Comparison of ENCODE assay signal across 25 mouse cellular contexts in the genomic region with DNA sequence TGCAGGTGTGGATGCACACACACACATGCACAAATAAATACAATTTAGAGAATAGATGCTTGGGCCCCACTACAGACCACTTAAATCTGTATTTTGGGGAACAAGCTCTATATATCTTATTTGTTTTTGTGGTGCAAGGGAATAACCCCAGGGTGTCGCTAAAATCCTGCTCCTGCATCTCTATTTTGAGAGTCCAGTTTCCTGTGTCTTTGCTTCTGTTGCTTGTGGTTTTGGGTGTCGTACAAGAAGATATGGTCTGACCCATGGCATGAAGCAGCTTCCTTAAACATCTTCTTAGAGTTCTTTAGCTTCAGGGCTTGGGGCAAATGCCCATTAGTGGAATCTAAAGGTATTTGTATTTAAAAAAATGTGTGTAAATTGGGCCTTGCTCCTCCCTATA. TPM values are rescaled to one million over a fixed set of nuclear protein-coding genes. Genes with fewer than 3 reads are reported as not detected.
DNase-seq lines count a peak whose midpoint lies in the region; ATAC-seq lines count a peak whose summit lies in the region.
"Had no signal": no experiment of that assay in that cellular context is flagged by ENCODE, and none has a peak within 500 bp of the region (broad histone marks: within the 10 kb centered on the region; RNA-seq: fewer than 3 reads in every experiment).

No protein-coding gene starts in this region.

- 90% methylated on average over 2 of the region's 2 CpGs for WGBS in forebrain, embryonic 14.5 days

- H3K4me1 ChIP-seq in forebrain, embryonic 14.5 days (ENCODE audit: control insufficient read depth, insufficient read depth, low read length) = no peaks in the 10 kb centered on the region
- H3K4me1 ChIP-seq: embryonic facial prominence, embryonic 15.5 days; neural tube, embryonic 15.5 days had no signal

- H3K27me3 ChIP-seq in forebrain, embryonic 14.5 days (replicated peaks; ENCODE audit: control insufficient read depth, insufficient read depth, low read length) = no peaks in the 10 kb centered on the region
- H3K27me3 ChIP-seq: embryonic facial prominence, embryonic 15.5 days; liver, embryonic 12.5 days; neural tube, embryonic 15.5 days; Patski had no signal

- DNase-seq in layer of hippocampus, adult 9-11 months = peak; percentile 31
- DNase-seq in layer of hippocampus, adult 9-10 months (ENCODE audit: low spot score) = no peak
- peak; percentile 41 to 46 for DNase-seq in B cell, adult 2 months
- no peak for DNase-seq in forebrain, embryonic 14.5 days (ENCODE audit: low spot score)
- no peak for DNase-seq in ovary, postnatal 14 days (ENCODE audit: low spot score)
- no peak for DNase-seq in testis, postnatal 10 days (ENCODE audit: low spot score)
- DNase-seq: adrenal gland, adult 8-10 months; cerebellum, adult 11 months; cerebellum, postnatal 14 days; gastrocnemius, postnatal 10 days; heart, adult 2 months; kidney, adult 8-10 months; kidney, postnatal 25 days; lung, embryonic 14.5 days; midbrain, embryonic 14.5 days; thymus, adult 18-20 months; thymus, postnatal 4 days had no signal

- ATAC-seq in common myeloid progenitor, adult 5-6 weeks (replicated peaks; ENCODE audit: low read depth, poor library complexity, severe bottlenecking) = peak; percentile 84
- ATAC-seq in monocyte, adult 5-6 weeks (replicated peaks; ENCODE audit: insufficient number of reproducible peaks, low FRiP score, low TSS enrichment, poor library complexity, severe bottlenecking) = peak; percentile 43; the same call in 1 of the 2 replicates
- ATAC-seq in forebrain, embryonic 14.5 days = no peak
- ATAC-seq: liver, embryonic 12.5 days; Patski had no signal

- no peaks in the 10 kb centered on the region for H3K9me3 ChIP-seq in forebrain, embryonic 14.5 days (replicated peaks; ENCODE audit: control insufficient read depth, low read length)
- H3K9me3 ChIP-seq: embryonic facial prominence, embryonic 15.5 days; neural tube, embryonic 15.5 days had no signal

- no peaks in the 10 kb centered on the region for H3K36me3 ChIP-seq in forebrain, embryonic 14.5 days (ENCODE audit: control insufficient read depth, insufficient read depth, low read length)
- H3K36me3 ChIP-seq: embryonic facial prominence, embryonic 15.5 days; liver, embryonic 12.5 days; neural tube, embryonic 15.5 days had no signal

- no peak overlapping the region for H3K4me3 ChIP-seq in forebrain, embryonic 14.5 days (ENCODE audit: low read depth, low read length)
- H3K4me3 ChIP-seq: embryonic facial prominence, embryonic 15.5 days; heart, adult 2 months; left cerebral cortex, adult 2 months; liver, embryonic 12.5 days; myocyte; neural tube, embryonic 15.5 days had no signal

- no peak overlapping the region for H3K4me2 ChIP-seq in forebrain, embryonic 14.5 days (ENCODE audit: low read length)
- H3K4me2 ChIP-seq: embryonic facial prominence, embryonic 15.5 days; liver, embryonic 12.5 days; lung, embryonic 14.5 days; neural tube, embryonic 15.5 days had no signal

- no peak overlapping the region for H3K9ac ChIP-seq in forebrain, embryonic 14.5 days (ENCODE audit: low read length)
- H3K9ac ChIP-seq: embryonic facial prominence, embryonic 15.5 days; liver, embryonic 12.5 days; lung, embryonic 14.5 days; neural tube, embryonic 15.5 days had no signal

- H3K27ac ChIP-seq in forebrain, embryonic 14.5 days (ENCODE audit: low read depth, low read length) = no peak overlapping the region
- H3K27ac ChIP-seq: embryonic facial prominence, embryonic 15.5 days; heart, adult 2 months; left cerebral cortex, adult 2 months; liver, embryonic 12.5 days; neural tube, embryonic 15.5 days had no signal

RNA-seq across cellular contexts. Expression of gene Smg1, which starts 39.7 kb away (rescaled TPM):
- 61.4 and 70.0 TPM in 2 replicates for total RNA-seq in common myeloid progenitor, adult 5-6 weeks (2017)
- total RNA-seq in monocyte, adult 5-6 weeks (2017) = 80.6 to 144 TPM (median 86.0 TPM) in 3 replicates
- 14.5 and 25.7 TPM in 2 replicates for polyA plus RNA-seq in forebrain, embryonic 14.5 days (2014; fragmentation: Nextera tagmentation; extraction: Ambion mirVana)

Comparison
In these comparisons a context has a peak if more than half of its experiments do, and no peak if none do; other contexts are left out.
1. DNase-seq: peak in layer of hippocampus, adult 9-11 months (single experiment) and B cell, adult 2 months (2 of 2); none in layer of hippocampus, adult 9-10 months (single experiment), forebrain, embryonic 14.5 days (single experiment), ovary, postnatal 14 days (single experiment) and testis, postnatal 10 days (single experiment).